Mouse (Mus musculus) liver, embryonic 14.5 days (tissue): Measurements from ENCODE around the gene Man1c1. TPM values are rescaled to one million over a fixed set of nuclear protein-coding genes. Genes with fewer than 3 reads are reported as not detected.

Source experiments
- ATAC-seq: fragments of 200-750 bp; cut with Nextera tagmentation; 2 replicates; pipeline ENCODE4 v1.8.0; 2017; ENCODE audit warnings: moderate number of reproducible peaks, mild to moderate bottlenecking, moderate library complexity; ENCODE audit not compliant: insufficient read depth
- DNase-seq, 3 experiments: peaks; one replicate each; pipeline ENCODE4 v3.0.0-alpha.2; 2012 to 2013; ENCODE audit warnings: low read depth in 3 of 3, low spot score in 3 of 3
- H3K27ac ChIP-seq: fragments of 300-500 bp; sonication (generic); 2 replicates; pipeline ENCODE4 v1.5.1; 2014; ENCODE audit warnings: moderate library complexity, mild to moderate bottlenecking, control low read depth, inconsistent platforms
- H3K27me3 ChIP-seq: fragments of 300-500 bp; sonication (generic); 2 replicates; pipeline ENCODE4 v1.6.1; 2014; ENCODE audit warnings: mild to moderate bottlenecking, low read length, moderate library complexity; ENCODE audit not compliant: control insufficient read depth, insufficient read depth
- H3K36me3 ChIP-seq: fragments of 300-500 bp; sonication (generic); replicated peaks from 2 replicates; pipeline ENCODE4 v1.6.1; 2014; ENCODE audit warnings: low read depth; ENCODE audit not compliant: control insufficient read depth, insufficient read depth
- H3K4me1 ChIP-seq, 2 experiments: fragments of 200-500 bp in 1 of 2; fragments of 300-500 bp in 1 of 2; sonication (generic) in 1 of 2; replicated peaks; 2 replicates each; pipeline ENCODE4 v1.6.1; 2012 to 2014; ENCODE audit warnings: antibody characterized with exemption in 1 of 2, inconsistent platforms in 1 of 2, low read length in 1 of 2; ENCODE audit not compliant: control insufficient read depth in 2 of 2, insufficient read depth in 2 of 2
- H3K4me2 ChIP-seq: fragments of 300-500 bp; sonication (generic); 2 replicates; pipeline ENCODE4 v1.6.1; 2014; ENCODE audit warnings: low read depth, mild to moderate bottlenecking, control low read depth, moderate library complexity
- H3K4me3 ChIP-seq, 2 experiments: fragments of 200-500 bp in 1 of 2; fragments of 300-500 bp in 1 of 2; sonication (generic) in 1 of 2; 2 replicates each; pipeline ENCODE4 v1.5.1; 2012 to 2014; ENCODE audit warnings: low read depth in 2 of 2, low read length in 2 of 2, mild to moderate bottlenecking in 2 of 2, control low read depth in 1 of 2, inconsistent platforms in 1 of 2, moderate library complexity in 1 of 2; ENCODE audit not compliant: insufficient read depth in 1 of 2
- H3K9ac ChIP-seq: fragments of 300-500 bp; sonication (generic); replicated peaks from 2 replicates; pipeline ENCODE4 v1.6.1; 2014; ENCODE audit warnings: mild to moderate bottlenecking, control low read depth, moderate library complexity
- H3K9me3 ChIP-seq: fragments of 300-500 bp; sonication (generic); 2 replicates; pipeline ENCODE4 v1.6.1; 2016; ENCODE audit warnings: low read length, mixed read lengths; ENCODE audit not compliant: control insufficient read depth
- CTCF ChIP-seq: IDR thresholded peaks from 2 replicates; pipeline ENCODE4 v1.5.1; 2016; ENCODE audit warnings: antibody characterized with exemption, low read depth, control low read depth
- EP300 ChIP-seq: IDR thresholded peaks from 2 replicates; pipeline ENCODE4 v1.6.1; 2016; ENCODE audit warnings: antibody characterized with exemption, low read depth
- WGBS: fragments of 180-500 bp; shearing (Covaris S2); extraction: QIAGEN DNeasy Blood & Tissue Kit; methylation state at CpG from one replicate; pipeline ENCODE4 v1.1.7; 2014; ENCODE audit not compliant: insufficient replicate concordance; 5-methylcytosine and 5-hydroxymethylcytosine counted together
- polyA plus RNA-seq, 2 experiments: library from polyadenylated mRNA; depleted of rRNA in 1 of 2; stranded (reverse) in 1 of 2; unstranded in 1 of 2; fragments of >200 nt; fragmentation: Nextera tagmentation in 1 of 2; extraction: Ambion mirVana in 1 of 2; gene quantifications; 2 replicates each; pipeline versions ENCODE4 v1.2.1 to v1.2.3; 2012 to 2014

Gene Man1c1
- polyA plus RNA-seq, 2 experiments: 1.2 to 1.9 TPM

- peak in 1 of 3 experiments; percentile 22 for DNase-seq
- Histone ChIP-seq H3K4me3 (no peak overlapping the region), H3K9me3 (no peaks in the 10 kb centered on the region), H3K27me3 (no peaks in the 10 kb centered on the region), H3K4me1 (peaks cover 17 to 34% of the 10 kb centered on the region in 2 experiments), H3K9ac (no peak overlapping the region), H3K36me3 (no peaks in the 10 kb centered on the region), H3K4me2 (peak overlapping the region; percentile 11), H3K27ac (no peak overlapping the region)
- 7% methylated on average over 7 of the region's 7 CpGs for WGBS
- TF ChIP-seq EP300 (peak; percentile 32; the same call in 1 of the 2 replicates), CTCF (no peak)
- ATAC-seq: peak; percentile 69
Measured at GRCm38 (mm10) chr4:134601981-134602380, 102.1 kb downstream of the Man1c1 start.

GRCm38 (mm10) chr4:134601404-134601803, 102.7 kb downstream of the Man1c1 start:
- WGBS: 11% methylated on average over 8 of the region's 8 CpGs
- no peaks in the 10 kb centered on the region for H3K36me3 ChIP-seq
- DNase-seq: no peak
- H3K4me1 ChIP-seq: peaks cover 17 to 34% of the 10 kb centered on the region in 2 experiments
- H3K27me3 ChIP-seq: no peaks in the 10 kb centered on the region
- H3K4me2 ChIP-seq: no peak overlapping the region
- no peaks in the 10 kb centered on the region for H3K9me3 ChIP-seq
- TF ChIP-seq CTCF (no peak), EP300 (no peak)
- no peak overlapping the region for H3K27ac ChIP-seq
- no peak overlapping the region for H3K4me3 ChIP-seq
- H3K9ac ChIP-seq: no peak overlapping the region
- ATAC-seq: no peak

- no peak overlapping the region for H3K4me3 ChIP-seq
- ATAC-seq: no peak
- peaks cover 17 to 34% of the 10 kb centered on the region in 2 experiments for H3K4me1 ChIP-seq
- no peaks in the 10 kb centered on the region for H3K27me3 ChIP-seq
- WGBS: 55% methylated on average over 7 of the region's 7 CpGs
- H3K9ac ChIP-seq: no peak overlapping the region
- no peaks in the 10 kb centered on the region for H3K9me3 ChIP-seq
- no peak overlapping the region for H3K27ac ChIP-seq
- TF ChIP-seq CTCF (no peak), EP300 (no peak)
- H3K4me2 ChIP-seq: no peak overlapping the region
- DNase-seq: no peak
- no peaks in the 10 kb centered on the region for H3K36me3 ChIP-seq
Measured at GRCm38 (mm10) chr4:134600777-134601176, 103.3 kb downstream of the Man1c1 start.

- no peak overlapping the region for H3K4me2 ChIP-seq
- no peak overlapping the region for H3K27ac ChIP-seq
- peaks cover 17 to 34% of the 10 kb centered on the region in 2 experiments for H3K4me1 ChIP-seq
- no peaks in the 10 kb centered on the region for H3K36me3 ChIP-seq
- TF ChIP-seq EP300 (no peak), CTCF (no peak)
- ATAC-seq (no peak), DNase-seq (no peak)
- no peak overlapping the region for H3K9ac ChIP-seq
- H3K9me3 ChIP-seq: no peaks in the 10 kb centered on the region
- H3K27me3 ChIP-seq: no peaks in the 10 kb centered on the region
- H3K4me3 ChIP-seq: no peak overlapping the region
- WGBS: 76% methylated on average over 9 of the region's 9 CpGs
Measured at GRCm38 (mm10) chr4:134600060-134600459, 104.0 kb downstream of the Man1c1 start.

GRCm38 (mm10) chr4:134596816-134597692, 107.0 kb downstream of the Man1c1 start:
- peaks cover 6 to 15% of the 10 kb centered on the region in 2 experiments for H3K4me1 ChIP-seq
- TF ChIP-seq EP300: no peak
- TF ChIP-seq CTCF: no peak
- DNase-seq: no peak
- H3K27ac ChIP-seq: no peak overlapping the region
- H3K9me3 ChIP-seq: no peaks in the 10 kb centered on the region
- no peak overlapping the region for H3K4me2 ChIP-seq
- ATAC-seq: no peak
- no peaks in the 10 kb centered on the region for H3K36me3 ChIP-seq
- H3K27me3 ChIP-seq: no peaks in the 10 kb centered on the region
- WGBS: 62% methylated on average over 10 of the region's 10 CpGs
- no peak overlapping the region for H3K4me3 ChIP-seq
- H3K9ac ChIP-seq: no peak overlapping the region
